Mouse (Mus musculus): ENCODE measurements around the gene Cckbr.

GRCm38 (mm10) chr7:105424368-105424767 lies 1.2 kb upstream of the Cckbr start:
- TF ChIP-seq EP300 (IDR thresholded peaks at IDR 0.05) (no peak), CTCF (IDR thresholded peaks at IDR 0.05) (no peak)

All from lung, postnatal 0 days (tissue).